Mouse (Mus musculus): ENCODE data around the gene Jph3. TPM values are rescaled to one million over a fixed set of nuclear protein-coding genes. Genes with fewer than 3 reads are reported as not detected.

Gene Jph3
- polyA plus RNA-seq, 1 experiment from 2014 or later = 0.13 TPM

GRCm38 (mm10) chr8:121794151-121794550 is 64.7 kb downstream of the Jph3 start:
- H3K27me3 ChIP-seq (replicated peaks) = no peaks in the 10 kb centered on the region
- no peak overlapping the region for H3K4me2 ChIP-seq
- 60% methylated on average over 3 of the region's 3 CpGs for WGBS (ENCODE audit: insufficient replicate concordance)
- no peaks in the 10 kb centered on the region for H3K9me3 ChIP-seq (replicated peaks)
- H3K27ac ChIP-seq = no peak overlapping the region
- H3K4me3 ChIP-seq = no peak overlapping the region
- H3K36me3 ChIP-seq = peaks cover 42% of the 10 kb centered on the region
- no peak for ATAC-seq
- H3K4me1 ChIP-seq = peaks cover 8% of the 10 kb centered on the region
- no peak overlapping the region for H3K9ac ChIP-seq

GRCm38 (mm10) chr8:121795461-121795860 is 66.0 kb downstream of the Jph3 start:
- no peak overlapping the region for H3K4me2 ChIP-seq
- H3K9ac ChIP-seq = no peak overlapping the region
- H3K27me3 ChIP-seq (replicated peaks) = no peaks in the 10 kb centered on the region
- ATAC-seq = no peak
- H3K4me1 ChIP-seq = peaks cover 8% of the 10 kb centered on the region
- H3K9me3 ChIP-seq (replicated peaks) = no peaks in the 10 kb centered on the region
- WGBS (ENCODE audit: insufficient replicate concordance) = 75% methylated on average over 8 of the region's 8 CpGs
- no peak overlapping the region for H3K27ac ChIP-seq
- no peak overlapping the region for H3K4me3 ChIP-seq
- peaks cover 56% of the 10 kb centered on the region for H3K36me3 ChIP-seq

- Histone ChIP-seq H3K9ac (no peak overlapping the region), H3K36me3 (peaks cover 65% of the 10 kb centered on the region), H3K4me2 (no peak overlapping the region), H3K27me3 (replicated peaks) (no peaks in the 10 kb centered on the region), H3K4me1 (peaks cover 8% of the 10 kb centered on the region), H3K9me3 (replicated peaks) (no peaks in the 10 kb centered on the region), H3K4me3 (no peak overlapping the region), H3K27ac (no peak overlapping the region)
- WGBS (ENCODE audit: insufficient replicate concordance) = 90% methylated on average over 11 of the region's 11 CpGs
- ATAC-seq = no peak
These were observed 67.0 kb downstream of the Jph3 start for GRCm38 (mm10) chr8:121796406-121796805.

- no peak for ATAC-seq
- Histone ChIP-seq H3K27ac (no peak overlapping the region), H3K4me3 (no peak overlapping the region), H3K27me3 (replicated peaks) (no peaks in the 10 kb centered on the region), H3K9me3 (replicated peaks) (no peaks in the 10 kb centered on the region), H3K9ac (no peak overlapping the region), H3K4me1 (peaks cover 2% of the 10 kb centered on the region; the same call in 1 of the 2 replicates), H3K4me2 (no peak overlapping the region), H3K36me3 (peaks cover 82% of the 10 kb centered on the region)
- WGBS (ENCODE audit: insufficient replicate concordance) = 76% methylated on average over 6 of the region's 6 CpGs
These were observed 69.0 kb downstream of the Jph3 start for GRCm38 (mm10) chr8:121798401-121798800.

GRCm38 (mm10) chr8:121804829-121805228 is 75.4 kb downstream of the Jph3 start:
- Histone ChIP-seq H3K4me2 (no peak overlapping the region), H3K4me1 (no peaks in the 10 kb centered on the region), H3K9me3 (replicated peaks) (no peaks in the 10 kb centered on the region), H3K27ac (no peak overlapping the region), H3K4me3 (no peak overlapping the region), H3K36me3 (peaks cover 75% of the 10 kb centered on the region), H3K27me3 (replicated peaks) (no peaks in the 10 kb centered on the region), H3K9ac (no peak overlapping the region)
- ATAC-seq = no peak
- WGBS (ENCODE audit: insufficient replicate concordance) = 81% methylated on average over 5 of the region's 5 CpGs

- H3K27me3 ChIP-seq (replicated peaks) = no peaks in the 10 kb centered on the region
- H3K27ac ChIP-seq = no peak overlapping the region
- no peak overlapping the region for H3K4me3 ChIP-seq
- no peak overlapping the region for H3K4me2 ChIP-seq
- peaks cover 75% of the 10 kb centered on the region for H3K36me3 ChIP-seq
- no peak for ATAC-seq
- no peaks in the 10 kb centered on the region for H3K4me1 ChIP-seq
- H3K9me3 ChIP-seq (replicated peaks) = no peaks in the 10 kb centered on the region
- 84% methylated on average over 13 of the region's 13 CpGs for WGBS (ENCODE audit: insufficient replicate concordance)
- no peak overlapping the region for H3K9ac ChIP-seq
These were observed 76.7 kb downstream of the Jph3 start for GRCm38 (mm10) chr8:121806126-121806525.

GRCm38 (mm10) chr8:121808032-121808431 is 78.6 kb downstream of the Jph3 start:
- no peak overlapping the region for H3K4me3 ChIP-seq
- peaks cover 76% of the 10 kb centered on the region for H3K36me3 ChIP-seq
- no peaks in the 10 kb centered on the region for H3K9me3 ChIP-seq (replicated peaks)
- H3K27ac ChIP-seq = no peak overlapping the region
- no peak overlapping the region for H3K9ac ChIP-seq
- no peak overlapping the region for H3K4me2 ChIP-seq
- H3K4me1 ChIP-seq = no peaks in the 10 kb centered on the region
- ATAC-seq = no peak
- H3K27me3 ChIP-seq (replicated peaks) = no peaks in the 10 kb centered on the region
- WGBS (ENCODE audit: insufficient replicate concordance) = 71% methylated on average over 11 of the region's 11 CpGs

- 85% methylated on average over 11 of the region's 11 CpGs for WGBS (ENCODE audit: insufficient replicate concordance)
- H3K27me3 ChIP-seq (replicated peaks) = no peaks in the 10 kb centered on the region
- no peak overlapping the region for H3K9ac ChIP-seq
- no peak for ATAC-seq
- no peak overlapping the region for H3K27ac ChIP-seq
- no peaks in the 10 kb centered on the region for H3K9me3 ChIP-seq (replicated peaks)
- H3K4me1 ChIP-seq = no peaks in the 10 kb centered on the region
- no peak overlapping the region for H3K4me2 ChIP-seq
- H3K4me3 ChIP-seq = no peak overlapping the region
- H3K36me3 ChIP-seq = peaks cover 77% of the 10 kb centered on the region
These were observed 80.2 kb downstream of the Jph3 start for GRCm38 (mm10) chr8:121809524-121810155.

GRCm38 (mm10) chr8:121811502-121811901 is 82.1 kb downstream of the Jph3 start:
- Histone ChIP-seq H3K9ac (no peak overlapping the region), H3K27me3 (replicated peaks) (no peaks in the 10 kb centered on the region), H3K27ac (no peak overlapping the region), H3K4me3 (no peak overlapping the region), H3K4me2 (no peak overlapping the region), H3K36me3 (peaks cover 72% of the 10 kb centered on the region), H3K9me3 (replicated peaks) (no peaks in the 10 kb centered on the region), H3K4me1 (no peaks in the 10 kb centered on the region)
- WGBS (ENCODE audit: insufficient replicate concordance) = 81% methylated on average over 3 of the region's 3 CpGs
- ATAC-seq = no peak

GRCm38 (mm10) chr8:121811931-121812570 is 82.6 kb downstream of the Jph3 start:
- Histone ChIP-seq H3K9me3 (replicated peaks) (no peaks in the 10 kb centered on the region), H3K4me3 (no peak overlapping the region), H3K27me3 (replicated peaks) (no peaks in the 10 kb centered on the region), H3K9ac (no peak overlapping the region), H3K36me3 (peaks cover 75% of the 10 kb centered on the region), H3K27ac (no peak overlapping the region), H3K4me1 (no peaks in the 10 kb centered on the region), H3K4me2 (no peak overlapping the region)
- no peak for ATAC-seq
- WGBS (ENCODE audit: insufficient replicate concordance) = 83% methylated on average over 12 of the region's 12 CpGs

GRCm38 (mm10) chr8:121818226-121818625 is 88.8 kb downstream of the Jph3 start:
- H3K27me3 ChIP-seq (replicated peaks) = no peaks in the 10 kb centered on the region
- ATAC-seq = no peak
- H3K4me3 ChIP-seq = no peak overlapping the region
- H3K27ac ChIP-seq = no peak overlapping the region
- H3K9ac ChIP-seq = no peak overlapping the region
- H3K4me1 ChIP-seq = no peaks in the 10 kb centered on the region
- H3K36me3 ChIP-seq = peaks cover 70% of the 10 kb centered on the region
- H3K4me2 ChIP-seq = no peak overlapping the region
- 79% methylated on average over 7 of the region's 7 CpGs for WGBS (ENCODE audit: insufficient replicate concordance)
- no peaks in the 10 kb centered on the region for H3K9me3 ChIP-seq (replicated peaks)

- ATAC-seq = no peak
- no peak overlapping the region for H3K4me3 ChIP-seq
- H3K27me3 ChIP-seq (replicated peaks) = no peaks in the 10 kb centered on the region
- no peak overlapping the region for H3K9ac ChIP-seq
- no peak overlapping the region for H3K27ac ChIP-seq
- H3K9me3 ChIP-seq (replicated peaks) = no peaks in the 10 kb centered on the region
- no peak overlapping the region for H3K4me2 ChIP-seq
- WGBS (ENCODE audit: insufficient replicate concordance) = 84% methylated on average over 6 of the region's 6 CpGs
- H3K4me1 ChIP-seq = no peaks in the 10 kb centered on the region
- peaks cover 47% of the 10 kb centered on the region for H3K36me3 ChIP-seq
These were observed 91.4 kb downstream of the Jph3 start for GRCm38 (mm10) chr8:121820840-121821239.

Data from liver, embryonic 12.5 days (tissue).